Mouse (Mus musculus) cerebellum, adult 2 months (tissue): ENCODE measurements around the gene Agbl5.

Experiments used
- CTCF ChIP-seq: fragments of 200-500 bp; IDR thresholded peaks from 2 replicates; pipeline ENCODE4 v1.5.1; 2011; ENCODE audit warnings: low read depth, mild to moderate bottlenecking, control low read depth, low read length, moderate library complexity, borderline replicate concordance; ENCODE audit not compliant: insufficient read depth
- POLR2A ChIP-seq: fragments of 200-500 bp; IDR thresholded peaks from 2 replicates; pipeline ENCODE4 v1.6.1; 2011; ENCODE audit warnings: low read length, control low read depth, borderline replicate concordance; ENCODE audit not compliant: insufficient read depth

- no peak for TF ChIP-seq POLR2A
- no peak for TF ChIP-seq CTCF
These were observed 62.0 kb downstream of the Agbl5 start for GRCm38 (mm10) chr5:30950451-30950850.
